Mouse (Mus musculus): ENCODE results near the gene Hilpda. TPM values are rescaled to one million over a fixed set of nuclear protein-coding genes. Genes with fewer than 3 reads are reported as not detected.

The Hilpda gene
- total and polyA plus RNA-seq, 2 experiments = 2.5 to 5.8 TPM

- Histone ChIP-seq H3K4me1 (ENCODE audit: control insufficient read depth, insufficient read depth, low read length) (no peaks in the 10 kb centered on the region), H3K9ac (ENCODE audit: low read depth, low read length) (no peak overlapping the region), H3K27me3 (ENCODE audit: control insufficient read depth, insufficient read depth, low read length) (no peaks in the 10 kb centered on the region), H3K79me2 (ENCODE audit: control insufficient read depth, insufficient read depth, low read length) (no peaks in the 10 kb centered on the region), H3K27ac (replicated peaks; ENCODE audit: insufficient read depth, low read depth, low read length) (no peak overlapping the region), H3K4me3 (ENCODE audit: insufficient read depth, low read depth, low read length) (no peak overlapping the region), H3K36me3 (ENCODE audit: control insufficient read depth, insufficient read depth, low read length) (no peaks in the 10 kb centered on the region)
- no peak for DNase-seq (ENCODE audit: extremely low read depth, low read depth, low spot score)
- WGBS = 83% methylated on average over 2 of the region's 2 CpGs
- TF ChIP-seq CTCF (IDR thresholded peaks at IDR 0.05; ENCODE audit: low read depth, low read length) = no peak
- TF ChIP-seq POLR2A (IDR thresholded peaks at IDR 0.05; ENCODE audit: extremely low read depth, insufficient read depth, low read length) = no peak
These were observed 45.0 kb downstream of the Hilpda start for GRCm38 (mm10) chr6:29317286-29317685.

GRCm38 (mm10) chr6:29317941-29318340 lies 45.7 kb downstream of the Hilpda start:
- Histone ChIP-seq H3K79me2 (ENCODE audit: control insufficient read depth, insufficient read depth, low read length) (no peaks in the 10 kb centered on the region), H3K4me3 (ENCODE audit: insufficient read depth, low read depth, low read length) (no peak overlapping the region), H3K9ac (ENCODE audit: low read depth, low read length) (no peak overlapping the region), H3K36me3 (ENCODE audit: control insufficient read depth, insufficient read depth, low read length) (no peaks in the 10 kb centered on the region), H3K27ac (replicated peaks; ENCODE audit: insufficient read depth, low read depth, low read length) (no peak overlapping the region), H3K27me3 (ENCODE audit: control insufficient read depth, insufficient read depth, low read length) (no peaks in the 10 kb centered on the region), H3K4me1 (ENCODE audit: control insufficient read depth, insufficient read depth, low read length) (no peaks in the 10 kb centered on the region)
- WGBS = 75% methylated on average over 3 of the region's 3 CpGs
- DNase-seq (ENCODE audit: extremely low read depth, low read depth, low spot score) = no peak
- no peak for TF ChIP-seq POLR2A (IDR thresholded peaks at IDR 0.05; ENCODE audit: extremely low read depth, insufficient read depth, low read length)
- TF ChIP-seq CTCF (IDR thresholded peaks at IDR 0.05; ENCODE audit: low read depth, low read length) = no peak

GRCm38 (mm10) chr6:29318879-29319278 lies 46.6 kb downstream of the Hilpda start, which contains the start of gene Fam71f1:
Fam71f1 (plus strand) TSS chr6:29319140.
- DNase-seq (ENCODE audit: extremely low read depth, low read depth, low spot score) = no peak

GRCm38 (mm10) chr6:29321586-29321985 lies 49.3 kb downstream of the Hilpda start:
- Histone ChIP-seq H3K9ac (ENCODE audit: low read depth, low read length) (no peak overlapping the region), H3K79me2 (ENCODE audit: control insufficient read depth, insufficient read depth, low read length) (no peaks in the 10 kb centered on the region), H3K36me3 (ENCODE audit: control insufficient read depth, insufficient read depth, low read length) (no peaks in the 10 kb centered on the region), H3K4me1 (ENCODE audit: control insufficient read depth, insufficient read depth, low read length) (no peaks in the 10 kb centered on the region), H3K27ac (replicated peaks; ENCODE audit: insufficient read depth, low read depth, low read length) (no peak overlapping the region), H3K4me3 (ENCODE audit: insufficient read depth, low read depth, low read length) (no peak overlapping the region), H3K27me3 (ENCODE audit: control insufficient read depth, insufficient read depth, low read length) (no peaks in the 10 kb centered on the region)
- TF ChIP-seq CTCF (IDR thresholded peaks at IDR 0.05; ENCODE audit: low read depth, low read length) = no peak
- TF ChIP-seq POLR2A (IDR thresholded peaks at IDR 0.05; ENCODE audit: extremely low read depth, insufficient read depth, low read length) = no peak
- 85% methylated on average over 6 of the region's 6 CpGs for WGBS
- no peak for DNase-seq (ENCODE audit: extremely low read depth, low read depth, low spot score)

More at GRCm38 (mm10) chr6:29318879-29319278, 46.6 kb downstream of the Hilpda start, which contains the start of gene Fam71f1:
- no peaks in the 10 kb centered on the region for H3K36me3 ChIP-seq (ENCODE audit: control insufficient read depth, insufficient read depth, low read length)
- TF ChIP-seq POLR2A (IDR thresholded peaks at IDR 0.05; ENCODE audit: extremely low read depth, insufficient read depth, low read length) = no peak
- TF ChIP-seq CTCF (IDR thresholded peaks at IDR 0.05; ENCODE audit: low read depth, low read length) = no peak
- H3K27me3 ChIP-seq (ENCODE audit: control insufficient read depth, insufficient read depth, low read length) = no peaks in the 10 kb centered on the region
- 42% methylated on average over 3 of the region's 5 CpGs for WGBS
- no peaks in the 10 kb centered on the region for H3K4me1 ChIP-seq (ENCODE audit: control insufficient read depth, insufficient read depth, low read length)
- H3K27ac ChIP-seq (replicated peaks; ENCODE audit: insufficient read depth, low read depth, low read length) = no peak within 1 kb of the TSS
- no peak within 1 kb of the TSS for H3K4me3 ChIP-seq (ENCODE audit: insufficient read depth, low read depth, low read length)
- H3K79me2 ChIP-seq (ENCODE audit: control insufficient read depth, insufficient read depth, low read length) = no peaks in the 10 kb centered on the region
- H3K9ac ChIP-seq (ENCODE audit: low read depth, low read length) = no peak within 1 kb of the TSS

DNA sequence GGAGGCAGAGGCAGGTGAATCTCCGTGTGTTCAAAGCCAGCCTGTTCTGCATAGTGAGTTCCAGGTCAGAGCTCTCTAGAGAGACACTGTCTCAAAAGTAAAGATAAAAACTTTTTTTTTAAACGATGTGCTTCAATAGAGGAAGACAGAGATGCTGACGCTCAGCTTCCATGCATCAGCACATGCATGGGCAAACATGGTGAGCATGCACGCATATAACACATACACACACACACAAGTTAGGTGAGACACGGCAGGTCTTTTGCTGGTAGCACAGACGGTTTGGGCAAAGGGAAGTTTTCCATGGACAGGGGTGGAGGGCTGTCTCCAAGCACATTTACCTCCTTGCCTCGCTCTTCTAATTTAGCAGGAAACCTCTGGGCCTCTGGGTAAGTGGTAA lies 49.9 kb downstream of the Hilpda start:
- DNase-seq (ENCODE audit: extremely low read depth, low read depth, low spot score) = no peak
- Histone ChIP-seq H3K4me1 (ENCODE audit: control insufficient read depth, insufficient read depth, low read length) (no peaks in the 10 kb centered on the region), H3K27ac (replicated peaks; ENCODE audit: insufficient read depth, low read depth, low read length) (no peak overlapping the region), H3K27me3 (ENCODE audit: control insufficient read depth, insufficient read depth, low read length) (no peaks in the 10 kb centered on the region), H3K4me3 (ENCODE audit: insufficient read depth, low read depth, low read length) (no peak overlapping the region), H3K36me3 (ENCODE audit: control insufficient read depth, insufficient read depth, low read length) (no peaks in the 10 kb centered on the region), H3K79me2 (ENCODE audit: control insufficient read depth, insufficient read depth, low read length) (no peaks in the 10 kb centered on the region), H3K9ac (ENCODE audit: low read depth, low read length) (no peak overlapping the region)
- no peak for TF ChIP-seq CTCF (IDR thresholded peaks at IDR 0.05; ENCODE audit: low read depth, low read length)
- TF ChIP-seq POLR2A (IDR thresholded peaks at IDR 0.05; ENCODE audit: extremely low read depth, insufficient read depth, low read length) = no peak
- WGBS = 93% methylated on average over 7 of the region's 7 CpGs

- no peak for DNase-seq (ENCODE audit: extremely low read depth, low read depth, low spot score)
- no peaks in the 10 kb centered on the region for H3K79me2 ChIP-seq (ENCODE audit: control insufficient read depth, insufficient read depth, low read length)
- H3K4me3 ChIP-seq (ENCODE audit: insufficient read depth, low read depth, low read length) = no peak overlapping the region
- TF ChIP-seq POLR2A (IDR thresholded peaks at IDR 0.05; ENCODE audit: extremely low read depth, insufficient read depth, low read length) = no peak
- no peak for TF ChIP-seq CTCF (IDR thresholded peaks at IDR 0.05; ENCODE audit: low read depth, low read length)
- H3K9ac ChIP-seq (ENCODE audit: low read depth, low read length) = no peak overlapping the region
- H3K36me3 ChIP-seq (ENCODE audit: control insufficient read depth, insufficient read depth, low read length) = no peaks in the 10 kb centered on the region
- H3K4me1 ChIP-seq (ENCODE audit: control insufficient read depth, insufficient read depth, low read length) = no peaks in the 10 kb centered on the region
- WGBS = 72% methylated on average over 4 of the region's 4 CpGs
- H3K27me3 ChIP-seq (ENCODE audit: control insufficient read depth, insufficient read depth, low read length) = no peaks in the 10 kb centered on the region
- H3K27ac ChIP-seq (replicated peaks; ENCODE audit: insufficient read depth, low read depth, low read length) = no peak overlapping the region
These were observed 50.4 kb downstream of the Hilpda start for GRCm38 (mm10) chr6:29322735-29323134.

Other genes starting within 250 kb of the Hilpda start
- gene Lep, start 212.3 kb upstream of the Hilpda start, total RNA-seq (2014; rRNA removed) = under 0.01 TPM in 1 of 2 replicates, not detected in the other
- not detected in 2 replicates for gene Lep, start 212.3 kb upstream of the Hilpda start, polyA plus RNA-seq (2012; rRNA removed)
- gene Rbm28, start 107.5 kb upstream of the Hilpda start, total RNA-seq (2014; rRNA removed) = 8.0 and 9.7 TPM in 2 replicates
- 3.0 and 3.3 TPM in 2 replicates for gene Rbm28, start 107.5 kb upstream of the Hilpda start, polyA plus RNA-seq (2012; rRNA removed)
- gene Prrt4, start 92.9 kb upstream of the Hilpda start, total RNA-seq (2014; rRNA removed) = under 0.01 TPM in 1 of 2 replicates, not detected in the other
- 0.02 and 0.11 TPM in 2 replicates for gene Prrt4, start 92.9 kb upstream of the Hilpda start, polyA plus RNA-seq (2012; rRNA removed)
- gene Impdh1, start 56.1 kb upstream of the Hilpda start, total RNA-seq (2014; rRNA removed) = 1.1 and 2.6 TPM in 2 replicates
- 3.4 and 5.2 TPM in 2 replicates for gene Impdh1, start 56.1 kb upstream of the Hilpda start, polyA plus RNA-seq (2012; rRNA removed)
- gene Fam71f2, start 7.1 kb downstream of the Hilpda start, total RNA-seq (2014; rRNA removed) = not detected in 2 replicates
- gene Fam71f2, start 7.1 kb downstream of the Hilpda start, polyA plus RNA-seq (2012; rRNA removed) = 0.24 TPM in 1 of 2 replicates, not detected in the other
- not detected in 2 replicates for gene Fam71f1, start 46.7 kb downstream of the Hilpda start, total RNA-seq (2014; rRNA removed)
- not detected in 2 replicates for gene Fam71f1, start 46.7 kb downstream of the Hilpda start, polyA plus RNA-seq (2012; rRNA removed)
- gene Calu, start 75.6 kb downstream of the Hilpda start, total RNA-seq (2014; rRNA removed) = 113 and 125 TPM in 2 replicates
- gene Calu, start 75.6 kb downstream of the Hilpda start, polyA plus RNA-seq (2012; rRNA removed) = 21.9 and 27.1 TPM in 2 replicates
- 0.09 and 0.20 TPM in 2 replicates for gene Opn1sw, start 116.0 kb downstream of the Hilpda start, total RNA-seq (2014; rRNA removed)
- gene Opn1sw, start 116.0 kb downstream of the Hilpda start, polyA plus RNA-seq (2012; rRNA removed) = 0.15 and 1.1 TPM in 2 replicates
- gene Ccdc136, start 123.8 kb downstream of the Hilpda start, total RNA-seq (2014; rRNA removed) = under 0.01 and 0.09 TPM in 2 replicates
- 0.11 and 0.34 TPM in 2 replicates for gene Ccdc136, start 123.8 kb downstream of the Hilpda start, polyA plus RNA-seq (2012; rRNA removed)
- 0.07 and 0.28 TPM in 2 replicates for gene Flnc, start 160.8 kb downstream of the Hilpda start, total RNA-seq (2014; rRNA removed)
- gene Flnc, start 160.8 kb downstream of the Hilpda start, polyA plus RNA-seq (2012; rRNA removed) = 0.04 and 0.09 TPM in 2 replicates
- gene Atp6v1f, start 195.2 kb downstream of the Hilpda start, total RNA-seq (2014; rRNA removed) = 86.8 and 90.5 TPM in 2 replicates
- gene Atp6v1f, start 195.2 kb downstream of the Hilpda start, polyA plus RNA-seq (2012; rRNA removed) = 167 and 181 TPM in 2 replicates
- not detected in 2 replicates for gene Atp6v1fnb, start 198.9 kb downstream of the Hilpda start, total RNA-seq (2014; rRNA removed)
- gene Atp6v1fnb, start 198.9 kb downstream of the Hilpda start, polyA plus RNA-seq (2012; rRNA removed) = not detected in 2 replicates
- 1.7 and 1.8 TPM in 2 replicates for gene Kcp, start 235.5 kb downstream of the Hilpda start, total RNA-seq (2014; rRNA removed)
- gene Kcp, start 235.5 kb downstream of the Hilpda start, polyA plus RNA-seq (2012; rRNA removed) = 5.6 and 10.2 TPM in 2 replicates